Mouse (Mus musculus): ENCODE measurements around the gene Ankrd33b.

Ankrd33b gene

GRCm38 (mm10) chr15:31305181-31305580 lies 62.3 kb downstream of the Ankrd33b start:
- DNase-seq (ENCODE audit: low read depth, low spot score), result no peak

DNA sequence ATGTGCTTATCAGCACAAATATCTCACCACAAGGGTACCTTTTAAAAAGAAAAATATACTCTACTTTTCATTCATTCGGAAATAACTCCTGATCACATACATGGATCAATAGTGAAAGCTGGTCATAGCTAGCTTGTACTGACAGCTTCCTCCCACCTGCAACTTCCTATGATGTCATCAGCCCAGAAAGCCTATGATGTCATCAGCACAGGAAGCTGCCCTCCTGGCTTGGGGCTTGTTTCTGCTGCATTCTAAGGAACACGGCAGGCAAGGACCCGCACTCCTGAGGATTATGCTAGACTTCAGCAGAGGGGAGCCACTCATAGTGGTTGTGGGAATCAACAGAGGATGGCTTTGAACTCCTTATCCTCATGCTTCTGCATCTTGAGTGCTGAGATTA lies 63.2 kb downstream of the Ankrd33b start:
- no peak for DNase-seq (ENCODE audit: low read depth, low spot score)

DNA sequence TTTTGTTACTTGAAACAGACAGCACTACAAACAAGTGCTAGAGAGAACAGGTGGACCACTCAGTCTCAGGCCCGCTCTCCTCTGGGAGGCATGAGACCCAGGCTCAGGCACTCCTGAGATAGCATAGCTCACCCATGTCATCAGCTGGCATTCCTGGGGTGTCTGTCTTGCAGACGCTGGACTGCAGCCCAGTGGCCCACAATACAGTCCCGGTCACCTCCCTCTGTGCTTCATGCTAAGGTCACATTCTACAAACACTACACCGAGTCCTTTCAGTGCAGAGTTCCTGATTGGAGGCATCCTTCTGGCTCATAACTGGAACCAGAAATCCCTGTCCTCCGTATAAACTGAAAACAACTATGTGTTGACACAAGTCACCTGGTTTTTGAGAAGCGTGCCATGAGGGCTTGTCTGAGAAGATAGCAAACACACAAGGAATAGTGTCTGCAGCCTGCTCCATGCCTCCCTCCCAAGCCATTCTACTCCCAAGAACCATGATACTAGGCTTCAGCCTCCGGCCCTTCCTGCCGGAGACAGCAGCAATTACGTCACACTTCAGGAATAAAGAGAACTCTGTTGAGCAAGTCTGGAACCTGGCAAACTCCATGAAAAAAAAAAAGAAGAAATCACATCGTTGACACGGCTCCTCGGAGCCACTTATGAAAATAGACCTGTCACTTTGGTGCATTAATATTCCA lies 65.1 kb downstream of the Ankrd33b start:
- DNase-seq (ENCODE audit: low read depth, low spot score), result no peak

DNA sequence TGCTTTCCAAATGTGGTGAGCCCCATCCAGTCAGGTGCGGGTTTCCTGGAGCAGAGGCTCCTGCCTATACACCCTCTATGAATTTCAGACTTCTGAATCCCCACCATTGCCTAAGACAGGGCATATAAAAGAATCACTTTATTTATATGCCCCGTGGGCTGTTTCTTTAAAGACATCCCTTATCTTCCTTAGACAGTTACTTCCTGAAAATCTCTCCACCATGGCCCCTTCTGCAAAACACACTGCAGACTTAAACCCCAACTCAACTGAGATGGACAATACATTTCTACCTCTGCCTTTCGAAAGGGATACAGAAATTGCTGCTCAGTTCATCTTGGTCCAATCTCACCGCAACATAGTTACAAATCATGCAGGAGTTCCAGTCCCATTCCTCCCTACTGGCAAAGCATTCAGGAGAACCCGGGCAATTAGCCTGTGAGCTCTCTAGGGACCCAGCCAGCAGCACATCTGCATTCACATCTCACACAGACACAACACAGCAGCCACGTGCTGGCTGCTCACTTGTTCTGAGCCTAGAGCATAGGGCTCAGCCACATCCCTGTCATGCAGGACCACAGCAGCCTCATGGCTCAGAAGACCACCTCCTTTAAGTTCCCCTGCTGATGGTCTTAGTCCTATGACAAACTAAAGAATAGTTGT lies 68.1 kb downstream of the Ankrd33b start:
- no peak for DNase-seq (ENCODE audit: low read depth, low spot score)

DNA sequence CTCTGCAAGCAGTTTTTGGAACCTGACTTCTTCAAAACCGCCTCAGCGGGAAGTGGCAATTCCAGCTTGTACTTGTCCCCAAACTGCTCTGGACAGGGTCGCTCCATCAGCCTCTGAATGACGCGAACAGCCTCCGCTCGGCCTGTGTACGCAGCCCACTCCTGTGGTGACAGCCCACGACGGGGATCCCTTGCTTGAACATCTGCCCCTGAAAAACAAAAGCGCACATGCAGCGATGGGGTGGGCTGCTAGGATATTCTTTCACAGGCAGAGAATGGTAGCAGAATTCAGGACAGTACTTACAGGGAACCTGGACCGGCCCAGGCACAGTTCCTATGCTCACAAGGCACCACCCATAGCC lies 69.8 kb downstream of the Ankrd33b start:
- DNase-seq (ENCODE audit: low read depth, low spot score), result peak; percentile 19

- DNase-seq (ENCODE audit: low read depth, low spot score), result peak; percentile 44
These were observed 70.4 kb downstream of the Ankrd33b start for GRCm38 (mm10) chr15:31296882-31297776.

DNA sequence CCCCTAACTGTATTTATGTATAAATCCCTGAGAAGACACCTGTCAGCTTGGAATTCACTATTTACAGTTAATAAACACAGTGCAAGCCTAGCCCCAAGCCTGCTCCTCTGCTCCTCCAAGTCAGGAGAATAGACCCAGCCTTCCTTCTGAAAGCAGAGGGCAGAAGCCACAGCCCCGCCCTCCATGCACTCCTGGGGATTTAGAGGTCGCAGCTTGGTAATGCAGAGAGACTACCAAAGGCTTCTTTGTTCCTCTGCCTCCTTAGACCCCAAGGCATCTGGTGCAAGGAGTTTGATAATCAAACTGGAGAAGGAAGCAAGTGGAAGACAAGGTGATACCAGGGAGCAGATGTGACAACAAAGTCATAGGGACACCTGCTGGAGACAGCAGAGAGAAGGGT lies 73.2 kb downstream of the Ankrd33b start:
- peak; percentile 81 for DNase-seq (ENCODE audit: low read depth, low spot score)

GRCm38 (mm10) chr15:31292627-31293026 lies 74.9 kb downstream of the Ankrd33b start:
- peak; percentile 38 for DNase-seq (ENCODE audit: low read depth, low spot score)

DNA sequence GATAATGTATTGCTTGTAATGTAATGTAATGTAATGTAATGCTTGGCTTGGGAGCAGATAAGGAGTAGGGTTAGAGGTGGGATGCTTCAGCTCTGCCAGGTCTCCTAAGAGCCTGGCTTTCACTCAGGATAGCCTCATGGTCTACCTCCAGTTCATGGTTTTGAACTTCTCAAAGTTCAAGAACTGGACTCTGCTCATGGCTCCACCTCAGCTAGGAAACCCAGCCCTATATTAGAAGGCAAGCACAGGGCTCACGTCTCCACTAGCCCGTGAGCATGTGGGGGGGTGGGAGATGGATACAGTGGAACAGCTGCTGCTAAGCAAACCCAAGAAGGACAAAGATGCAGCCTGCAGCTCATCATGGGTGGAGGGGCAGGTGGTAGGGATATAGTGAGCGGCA lies 81.8 kb downstream of the Ankrd33b start:
- DNase-seq (ENCODE audit: low read depth, low spot score), result no peak

- peak; percentile 48 for DNase-seq (ENCODE audit: low read depth, low spot score)
These were observed 82.4 kb downstream of the Ankrd33b start for GRCm38 (mm10) chr15:31284922-31285631.

DNA sequence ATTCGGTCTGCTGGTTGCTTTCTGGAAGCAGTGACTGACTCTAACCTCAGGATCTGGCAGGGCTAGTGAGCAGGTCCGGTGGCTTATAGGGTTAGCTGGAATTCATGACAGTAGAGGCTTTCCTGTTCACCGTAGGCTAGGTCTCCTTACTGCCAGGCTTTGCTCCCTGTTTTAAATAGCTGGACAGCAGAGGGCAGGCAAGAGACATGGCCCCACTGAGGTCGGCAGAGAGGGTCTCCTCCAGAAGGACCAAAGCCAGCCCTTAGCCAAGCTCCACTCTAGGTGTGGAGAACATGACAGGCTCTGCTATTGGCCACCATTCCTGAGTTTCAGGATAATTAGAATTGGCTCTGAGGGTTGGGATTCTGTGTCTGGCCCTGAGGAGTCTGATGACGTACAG lies 83.4 kb downstream of the Ankrd33b start:
- peak; percentile 28 for DNase-seq (ENCODE audit: low read depth, low spot score)

DNA sequence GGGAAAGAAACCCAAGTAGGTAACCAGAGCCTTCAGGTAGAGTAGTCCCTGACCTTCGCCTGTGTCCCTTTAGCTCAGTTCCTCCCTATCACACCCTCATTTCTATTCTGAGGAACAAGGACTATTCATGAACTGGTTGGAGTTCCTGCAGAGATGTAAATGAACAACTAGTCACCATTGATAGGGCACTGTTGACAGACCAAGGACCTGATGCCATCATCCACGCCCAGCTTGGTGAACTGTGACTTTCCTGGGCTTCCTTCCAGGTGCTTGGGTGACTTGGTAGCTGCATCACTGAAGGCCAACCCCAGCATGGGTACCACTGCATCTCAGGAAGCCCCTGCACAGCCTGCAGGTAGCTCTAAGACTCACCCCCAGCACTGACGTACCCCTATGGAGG lies 85.2 kb downstream of the Ankrd33b start:
- DNase-seq (ENCODE audit: low read depth, low spot score), result no peak

- no peak for DNase-seq (ENCODE audit: low read depth, low spot score)
These were observed 85.7 kb downstream of the Ankrd33b start for GRCm38 (mm10) chr15:31281830-31282229.

GRCm38 (mm10) chr15:31280683-31281082 lies 86.8 kb downstream of the Ankrd33b start:
- DNase-seq (ENCODE audit: low read depth, low spot score), result no peak

- no peak for DNase-seq (ENCODE audit: low read depth, low spot score)
These were observed 87.5 kb downstream of the Ankrd33b start for GRCm38 (mm10) chr15:31280059-31280458.

- DNase-seq (ENCODE audit: low read depth, low spot score), result no peak
These were observed 87.9 kb downstream of the Ankrd33b start for GRCm38 (mm10) chr15:31279577-31280004.

DNA sequence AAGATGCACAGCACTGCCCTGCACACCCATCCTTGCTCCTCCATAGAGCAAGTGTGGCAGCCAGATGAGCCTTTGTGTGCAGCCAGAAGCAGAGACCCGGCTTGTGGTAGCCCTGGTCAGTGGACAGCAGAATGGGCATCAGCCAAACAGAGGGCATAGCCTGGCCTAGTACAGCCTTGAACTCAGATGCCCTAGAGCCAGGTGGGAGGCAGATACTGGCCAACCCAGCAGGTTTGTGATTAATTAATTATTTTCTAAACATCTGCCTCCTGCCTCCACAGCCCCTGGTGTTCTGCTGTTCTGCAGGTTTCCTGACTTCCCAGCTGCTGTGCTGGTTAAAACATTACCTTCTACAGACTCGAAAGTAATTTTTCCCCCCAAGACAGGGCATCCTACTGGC lies 88.4 kb downstream of the Ankrd33b start:
- DNase-seq (ENCODE audit: low read depth, low spot score), result no peak

DNA sequence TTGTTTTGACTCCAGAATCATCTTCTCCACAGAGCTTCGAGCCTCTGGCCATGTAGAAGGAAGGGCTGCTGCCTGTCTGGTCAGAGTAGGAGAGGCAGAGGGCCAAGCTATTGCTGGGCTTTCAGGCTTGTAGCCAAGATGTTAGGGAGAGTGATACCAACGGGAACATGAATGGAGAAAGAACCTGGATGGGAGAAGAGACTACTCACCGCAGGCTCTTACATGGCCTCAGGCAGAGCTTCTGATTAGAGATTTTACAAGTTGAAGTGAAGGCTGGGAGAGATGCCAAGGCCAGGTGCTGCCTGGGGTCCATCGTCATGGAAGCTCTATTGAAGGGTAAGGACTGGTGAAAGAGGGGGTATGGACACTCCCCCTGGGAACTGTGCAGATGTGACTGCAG lies 89.4 kb downstream of the Ankrd33b start:
- DNase-seq (ENCODE audit: low read depth, low spot score), result no peak

DNA sequence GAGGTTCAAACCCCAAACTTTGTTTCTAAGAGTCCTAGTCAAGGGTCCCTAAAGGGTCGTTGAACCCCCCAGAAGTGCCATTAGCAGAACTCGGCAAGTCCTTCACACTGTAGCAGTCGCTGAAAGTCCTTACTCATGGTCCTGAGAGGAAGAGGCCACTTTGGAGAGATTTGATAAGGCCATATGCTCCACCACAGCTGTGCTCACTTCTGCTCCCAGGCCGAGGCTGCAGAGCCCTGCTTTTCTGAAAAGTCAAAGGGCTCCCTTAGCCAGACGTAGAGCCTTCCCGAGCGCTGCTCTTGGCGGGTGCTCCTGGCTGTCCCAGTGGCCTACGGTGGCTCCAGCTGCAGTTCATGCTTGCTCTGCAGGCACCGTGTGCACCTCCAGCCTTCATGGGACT lies 94.0 kb downstream of the Ankrd33b start:
- no peak for DNase-seq (ENCODE audit: low read depth, low spot score)

DNA sequence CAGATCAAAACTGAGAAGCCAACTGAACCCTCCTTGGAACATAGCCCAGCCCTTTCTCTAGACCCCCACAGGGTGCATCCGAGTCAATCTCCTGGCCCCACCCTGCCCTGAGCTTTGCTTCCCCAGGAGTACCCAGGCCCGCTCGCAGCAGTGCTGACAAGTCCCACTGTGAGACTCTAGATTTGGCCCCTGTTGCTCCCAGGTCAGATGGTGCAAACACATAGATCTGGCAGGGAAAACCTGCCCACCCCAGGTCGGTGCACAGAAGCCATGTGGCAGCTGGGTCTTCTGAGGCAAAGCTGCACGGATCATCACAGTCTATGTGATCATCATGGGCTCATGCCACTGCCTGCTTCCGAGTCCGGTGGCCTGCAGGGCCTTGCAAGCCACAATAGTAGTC lies 94.8 kb downstream of the Ankrd33b start:
- DNase-seq (ENCODE audit: low read depth, low spot score), result peak; percentile 28

DNA sequence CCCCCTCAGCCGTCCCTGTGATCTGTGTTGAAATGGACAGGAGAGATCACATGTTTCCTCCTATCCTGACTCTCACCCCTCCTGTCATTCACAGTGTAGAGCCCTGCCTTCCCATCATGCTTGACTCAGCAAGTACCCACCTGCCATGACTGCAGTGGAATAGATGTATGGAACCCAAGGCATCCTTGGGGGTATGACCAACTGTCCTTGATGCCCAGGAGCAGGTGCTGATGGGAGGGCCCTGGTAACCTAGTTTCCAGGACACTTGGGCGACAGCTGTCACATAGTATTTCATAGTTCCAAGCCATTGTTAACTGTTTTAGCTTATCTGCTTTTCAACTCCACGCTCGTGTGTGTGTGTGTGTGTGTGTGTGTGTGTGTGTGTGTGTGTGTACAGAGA lies 98.0 kb downstream of the Ankrd33b start:
- no peak for DNase-seq (ENCODE audit: low read depth, low spot score)

- DNase-seq (ENCODE audit: low read depth, low spot score), result no peak
These were observed 99.4 kb downstream of the Ankrd33b start for GRCm38 (mm10) chr15:31268148-31268547.

Measured in ZHBTc4 (cell line).